Mouse (Mus musculus): ENCODE measurements around the gene Ssbp3. TPM values are rescaled to one million over a fixed set of nuclear protein-coding genes. Genes with fewer than 3 reads are reported as not detected.

Ssbp3 gene
- total and polyA plus RNA-seq, 3 experiments = 30.5 to 242 (median 116) TPM

DNA sequence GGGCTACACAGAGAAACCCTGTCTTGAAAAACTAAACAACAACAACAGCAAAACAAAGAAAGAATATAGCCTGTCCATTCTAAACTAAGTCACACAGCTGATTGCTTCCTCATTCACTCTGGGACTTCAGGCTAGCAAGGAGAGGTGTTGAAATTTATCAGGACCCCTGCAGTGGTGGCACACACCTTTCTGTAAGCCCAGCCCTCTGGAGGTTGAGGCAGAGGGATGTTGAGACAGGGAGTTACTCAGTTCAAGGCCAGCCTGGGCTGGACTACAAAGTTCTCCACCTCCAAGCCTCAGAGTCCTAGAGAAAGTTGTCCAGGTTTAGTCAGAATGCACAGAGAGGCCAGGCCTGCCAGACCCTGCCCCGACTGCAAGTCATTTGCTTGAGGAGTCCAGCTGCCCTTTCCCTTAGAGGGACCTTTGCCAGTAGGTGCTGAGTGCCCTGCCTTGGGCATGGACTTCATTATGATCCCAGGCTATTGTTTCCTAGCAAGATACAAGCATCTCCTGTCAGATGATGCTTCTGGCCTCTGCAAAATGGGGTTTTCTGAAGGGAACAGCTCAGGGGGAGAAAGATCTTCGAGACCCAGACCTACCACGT is 47.6 kb upstream of the Ssbp3 start:
- Histone ChIP-seq H3K9me3 (replicated peaks; ENCODE audit: insufficient read depth, low read length) (no peaks in the 10 kb centered on the region), H3K9ac (ENCODE audit: control insufficient read depth, low read depth, low read length, poor library complexity, severe bottlenecking) (no peak overlapping the region), H3K27ac (ENCODE audit: control insufficient read depth, low read depth, low read length) (no peak overlapping the region), H3K36me3 (ENCODE audit: control insufficient read depth in 1 of 2, insufficient read depth in 2 of 2, low read length in 2 of 2) (no peaks in the 10 kb centered on the region), H3K4me1 (ENCODE audit: control insufficient read depth in 1 of 2, insufficient read depth in 2 of 2, low read length in 2 of 2) (0 out of 4 replicates have a peak, but pooled peaks cover 0 to 6% of the 10 kb centered on the region in 2 experiments), H3K4me3 (ENCODE audit: control insufficient read depth in 1 of 2, insufficient read depth in 1 of 2, low read depth in 2 of 2, low read length in 2 of 2) (no peak overlapping the region), H3K79me2 (ENCODE audit: control insufficient read depth, insufficient read depth, low read length, poor library complexity) (no peaks in the 10 kb centered on the region), H3K27me3 (ENCODE audit: control insufficient read depth in 1 of 2, insufficient read depth in 2 of 2, low read length in 2 of 2) (no peaks in the 10 kb centered on the region)
- DNase-seq (ENCODE audit: low read depth, low spot score) = no peak
- TF ChIP-seq E2F4 (IDR thresholded peaks at IDR 0.05; ENCODE audit: borderline replicate concordance, low read depth, low read length) (no peak), MXI1 (IDR thresholded peaks at IDR 0.05; ENCODE audit: low read depth, low read length) (no peak), UBTF (IDR thresholded peaks at IDR 0.05; ENCODE audit: borderline replicate concordance, insufficient read depth, low read depth, low read length) (no peak), CHD1 (IDR thresholded peaks at IDR 0.05; ENCODE audit: low read depth, low read length) (no peak), MYB (IDR thresholded peaks at IDR 0.05; ENCODE audit: low read depth, low read length) (no peak)

- Histone ChIP-seq H3K9ac (ENCODE audit: control insufficient read depth, low read depth, low read length, poor library complexity, severe bottlenecking) (no peak overlapping the region), H3K79me2 (ENCODE audit: control insufficient read depth, insufficient read depth, low read length, poor library complexity) (no peaks in the 10 kb centered on the region), H3K4me1 (ENCODE audit: control insufficient read depth in 1 of 2, insufficient read depth in 2 of 2, low read length in 2 of 2) (peaks cover 5 to 23% of the 10 kb centered on the region in 2 experiments), H3K9me3 (replicated peaks; ENCODE audit: insufficient read depth, low read length) (no peaks in the 10 kb centered on the region), H3K27ac (ENCODE audit: control insufficient read depth, low read depth, low read length) (no peak overlapping the region), H3K27me3 (ENCODE audit: control insufficient read depth in 1 of 2, insufficient read depth in 2 of 2, low read length in 2 of 2) (no peaks in the 10 kb centered on the region), H3K4me3 (ENCODE audit: control insufficient read depth in 1 of 2, insufficient read depth in 1 of 2, low read depth in 2 of 2, low read length in 2 of 2) (no peak overlapping the region), H3K36me3 (ENCODE audit: control insufficient read depth in 1 of 2, insufficient read depth in 2 of 2, low read length in 2 of 2) (peaks cover 0 to 13% of the 10 kb centered on the region in 2 experiments; a peak in 2 of 4 replicates)
- no peak for DNase-seq (ENCODE audit: low read depth, low spot score)
- TF ChIP-seq TBP (IDR thresholded peaks at IDR 0.05; ENCODE audit: low read depth, low read length) = no peak
- TF ChIP-seq CHD2 (IDR thresholded peaks at IDR 0.05; ENCODE audit: low read length) = no peak
- no peak for TF ChIP-seq MAZ (IDR thresholded peaks at IDR 0.05; ENCODE audit: low read depth, low read length)
- no peak for TF ChIP-seq MAX (IDR thresholded peaks at IDR 0.05; ENCODE audit: low read length)
- TF ChIP-seq POLR2A (IDR thresholded peaks at IDR 0.05; ENCODE audit: control insufficient read depth in 1 of 2, insufficient read depth in 1 of 2, low read depth in 1 of 2, low read length in 2 of 2, poor library complexity in 1 of 2) = no peak
- TF ChIP-seq CTCF (IDR thresholded peaks at IDR 0.05 in 2 of 3, conservative IDR thresholded peaks at IDR 0.05 in 1 of 3; ENCODE audit: control insufficient read depth in 1 of 3, insufficient read depth in 1 of 3, low read depth in 2 of 3, low read length in 3 of 3, poor library complexity in 1 of 3, severe bottlenecking in 1 of 3) = no peak
- no peak for TF ChIP-seq NELFE (IDR thresholded peaks at IDR 0.05; ENCODE audit: low read depth, low read length)
- TF ChIP-seq USF1 (IDR thresholded peaks at IDR 0.05; ENCODE audit: low read depth, low read length) = no peak
- TF ChIP-seq ELF1 (IDR thresholded peaks at IDR 0.05; ENCODE audit: low read depth, low read length) = no peak
- no peak for TF ChIP-seq MYC (IDR thresholded peaks at IDR 0.05; ENCODE audit: low read depth, low read length)
- TF ChIP-seq ETS1 (IDR thresholded peaks at IDR 0.05; ENCODE audit: low read depth, low read length) = no peak
- no peak for TF ChIP-seq POLR2AphosphoS5 (IDR thresholded peaks at IDR 0.05; ENCODE audit: borderline replicate concordance, low read depth, low read length)
- no peak for TF ChIP-seq E2F4 (IDR thresholded peaks at IDR 0.05; ENCODE audit: borderline replicate concordance, low read depth, low read length)
- no peak for TF ChIP-seq ZC3H11A (IDR thresholded peaks at IDR 0.05; ENCODE audit: low read depth, low read length)
- TF ChIP-seq BHLHE40 (IDR thresholded peaks at IDR 0.05; ENCODE audit: borderline replicate concordance, low read depth, low read length) = no peak
- no peak for TF ChIP-seq SMC3 (IDR thresholded peaks at IDR 0.05; ENCODE audit: low read depth, low read length)
Measured at GRCm38 (mm10) chr4:106865415-106866110, 44.9 kb upstream of the Ssbp3 start.

Measured in MEL (cell line).